In the genomic region with DNA sequence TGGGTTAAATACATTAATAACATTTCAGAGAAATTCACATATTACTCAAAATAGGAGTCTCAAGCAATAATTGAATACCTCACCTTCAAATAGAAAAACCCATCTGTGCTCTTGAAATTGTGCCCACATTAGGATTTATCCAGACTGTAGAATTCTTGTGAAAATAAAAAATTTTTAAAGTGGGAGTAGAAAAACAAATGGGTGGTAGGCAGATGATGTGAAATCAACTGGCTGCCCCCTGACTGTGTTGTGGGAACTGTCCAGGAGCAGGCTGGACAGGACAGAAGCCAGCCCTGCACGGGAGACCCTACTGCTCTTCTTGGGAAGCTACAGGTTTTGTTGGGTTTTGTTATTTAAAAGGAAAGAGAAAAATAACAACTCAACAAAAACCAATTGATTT, we compare ENCODE assay signal across 23 mouse cellular contexts.
A peak's percentile ranks its signal among the peaks of the same experiment; 100 is the strongest.
DNase-seq lines count a peak whose midpoint lies in the region; ATAC-seq and TF ChIP-seq lines count a peak whose summit lies in the region.
"Had no signal": no experiment of that assay in that cellular context is flagged by ENCODE, and none has a peak within 500 bp of the region (broad histone marks: within the 10 kb centered on the region; RNA-seq: fewer than 3 reads in every experiment).

No protein-coding gene starts in this region.

- H3K4me2 ChIP-seq in heart, embryonic 15.5 days, result no peak overlapping the region
- no peak overlapping the region for H3K4me2 ChIP-seq in limb, embryonic 13.5 days (replicated peaks)
- no peak overlapping the region for H3K4me2 ChIP-seq in hindbrain, embryonic 12.5 days (replicated peaks)
- H3K4me2 ChIP-seq: embryonic facial prominence, embryonic 13.5 days; forebrain, embryonic 13.5 days had no signal

- no peak overlapping the region for H3K9ac ChIP-seq in heart, embryonic 15.5 days
- H3K9ac ChIP-seq in limb, embryonic 13.5 days, result no peak overlapping the region
- no peak overlapping the region for H3K9ac ChIP-seq in hindbrain, embryonic 12.5 days
- H3K9ac ChIP-seq: embryonic facial prominence, embryonic 13.5 days; forebrain, embryonic 13.5 days; forebrain, postnatal 0 days had no signal

- TF ChIP-seq CTCF in layer of hippocampus, adult 2 months (conservative IDR thresholded peaks at IDR 0.05), result no peak

- no peak for ATAC-seq in heart, embryonic 15.5 days (replicated peaks; ENCODE audit: insufficient number of reproducible peaks, insufficient read depth, low FRiP score, low read depth)
- ATAC-seq in limb, embryonic 13.5 days (ENCODE audit: low FRiP score, low read depth), result no peak
- no peak for ATAC-seq in hindbrain, embryonic 12.5 days (ENCODE audit: low FRiP score)
- ATAC-seq: CD4-positive, CD25-positive, alpha-beta regulatory T cell, adult 4 months; forebrain, embryonic 13.5 days; forebrain, postnatal 0 days; hindbrain, embryonic 16.5 days had no signal

- no peaks in the 10 kb centered on the region for H3K9me3 ChIP-seq in heart, embryonic 15.5 days (replicated peaks)
- H3K9me3 ChIP-seq in limb, embryonic 13.5 days, result no peaks in the 10 kb centered on the region
- no peaks in the 10 kb centered on the region for H3K9me3 ChIP-seq in hindbrain, embryonic 12.5 days (replicated peaks)
- H3K9me3 ChIP-seq: embryonic facial prominence, embryonic 13.5 days; forebrain, embryonic 13.5 days; G1E; heart, embryonic 10.5 days had no signal

- WGBS in heart, embryonic 15.5 days, result 55% methylated on average over 1 of the region's 1 CpGs
- WGBS in limb, embryonic 13.5 days, result 64% methylated on average over 1 of the region's 1 CpGs
- WGBS in hindbrain, embryonic 12.5 days, result 78% methylated on average over 1 of the region's 1 CpGs

- no peaks in the 10 kb centered on the region for H3K27me3 ChIP-seq in heart, embryonic 15.5 days
- no peaks in the 10 kb centered on the region for H3K27me3 ChIP-seq in limb, embryonic 13.5 days
- H3K27me3 ChIP-seq in hindbrain, embryonic 12.5 days, result no peaks in the 10 kb centered on the region
- H3K27me3 ChIP-seq: embryonic facial prominence, embryonic 13.5 days; forebrain, embryonic 13.5 days had no signal

- H3K4me1 ChIP-seq in heart, embryonic 15.5 days (replicated peaks), result peaks cover 43% of the 10 kb centered on the region
- peaks cover 61% of the 10 kb centered on the region for H3K4me1 ChIP-seq in limb, embryonic 13.5 days
- H3K4me1 ChIP-seq in hindbrain, embryonic 12.5 days, result peaks cover 37% of the 10 kb centered on the region

- no peaks in the 10 kb centered on the region for H3K36me3 ChIP-seq in heart, embryonic 15.5 days
- H3K36me3 ChIP-seq in limb, embryonic 13.5 days, result peaks cover 3% of the 10 kb centered on the region; the same call in 1 of the 2 replicates
- H3K36me3 ChIP-seq in hindbrain, embryonic 12.5 days, result no peaks in the 10 kb centered on the region
- H3K36me3 ChIP-seq: G1E had no signal

- peak; percentile 50 to 54 for DNase-seq in cerebellum, postnatal 10 days
- no peak for DNase-seq in cerebellum, adult 8-10 months
- DNase-seq in heart, adult 11 months, result no peak
- DNase-seq in layer of hippocampus, adult 2 months (ENCODE audit: low spot score in 2 of 2), result peak in 1 of 2 experiments; percentile 49
- DNase-seq in layer of hippocampus, postnatal 25 days (ENCODE audit: extremely low spot score in 1 of 2, low spot score in 1 of 2), result no peak
- DNase-seq: adrenal gland, adult 8-10 months; adrenal gland, postnatal 36 days; B cell, adult 2 months; cerebellum, adult 2 months; cerebellum, postnatal 25 days; forebrain, postnatal 0 days; gastrocnemius, postnatal 36 days; heart, adult 18-20 months; heart, postnatal 36 days had no signal

- peak overlapping the region; percentile 45; the same call in 1 of the 2 replicates for H3K27ac ChIP-seq in heart, embryonic 15.5 days
- peak overlapping the region; percentile 48; the same call in 1 of the 2 replicates for H3K27ac ChIP-seq in layer of hippocampus, adult 2 months
- peak overlapping the region; percentile 69; the same call in 1 of the 2 replicates for H3K27ac ChIP-seq in limb, embryonic 13.5 days
- H3K27ac ChIP-seq in hindbrain, embryonic 12.5 days, result no peak overlapping the region
- H3K27ac ChIP-seq: embryonic facial prominence, embryonic 13.5 days; forebrain, embryonic 13.5 days; heart, embryonic 10.5 days had no signal

- H3K4me3 ChIP-seq in heart, embryonic 15.5 days, result no peak overlapping the region
- H3K4me3 ChIP-seq in layer of hippocampus, adult 2 months, result no peak overlapping the region
- no peak overlapping the region for H3K4me3 ChIP-seq in limb, embryonic 13.5 days
- H3K4me3 ChIP-seq in hindbrain, embryonic 12.5 days, result no peak overlapping the region
- H3K4me3 ChIP-seq: embryonic facial prominence, embryonic 13.5 days; forebrain, embryonic 13.5 days; heart, embryonic 10.5 days had no signal

Comparison
In these comparisons a context has a peak if more than half of its experiments do, and no peak if none do; other contexts are left out.
1. DNase-seq: peak in cerebellum, postnatal 10 days (2 of 2); none in cerebellum, adult 8-10 months (single experiment), heart, adult 11 months (single experiment) and layer of hippocampus, postnatal 25 days (0 of 2).